Mouse (Mus musculus): ENCODE data around the gene St8sia2. TPM values are rescaled to one million over a fixed set of nuclear protein-coding genes. Genes with fewer than 3 reads are reported as not detected.
"Not testable (repeated sequence)": the region's sequence is repeated elsewhere in the genome, so short reads cannot be mapped to it uniquely, and the experiment has no call there.

The St8sia2 gene
- polyA plus RNA-seq, 1 experiment from 2014 or later: 1.2 TPM

DNA sequence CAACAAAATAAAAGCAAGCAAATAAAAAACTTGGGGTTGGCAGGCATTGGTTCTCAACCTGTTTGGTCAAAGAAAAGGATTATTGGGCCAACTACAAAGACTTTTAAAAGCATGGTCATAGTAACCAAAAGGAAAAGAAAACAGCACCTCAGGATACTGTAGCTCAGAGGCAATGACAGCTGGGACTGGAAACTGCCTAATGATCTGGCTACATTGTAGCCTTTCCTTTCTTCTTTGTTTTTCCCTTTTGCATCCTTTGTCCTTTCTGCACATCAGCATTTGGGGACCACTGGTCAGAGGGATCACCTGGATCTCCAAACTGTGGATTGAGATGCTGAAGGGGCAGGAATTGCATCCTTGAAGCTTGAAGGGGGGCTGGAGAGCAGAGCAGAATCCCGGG lies 7.1 kb downstream of the St8sia2 start:
- no peak overlapping the region for H3K9ac ChIP-seq (ENCODE audit: low read depth, low read length)
- H3K4me1 ChIP-seq (replicated peaks; ENCODE audit: control insufficient read depth, insufficient read depth, low read length): no peaks in the 10 kb centered on the region
- no peak for TF ChIP-seq CTCF (IDR thresholded peaks at IDR 0.05; ENCODE audit: low read depth)
- H3K27me3 ChIP-seq (replicated peaks; ENCODE audit: control insufficient read depth, insufficient read depth, low read length): 0 out of 2 replicates have a peak, but pooled peaks cover 5% of the 10 kb centered on the region
- no peak overlapping the region for H3K27ac ChIP-seq (ENCODE audit: low read depth, low read length)
- H3K9me3 ChIP-seq (ENCODE audit: control insufficient read depth): no peaks in the 10 kb centered on the region
- H3K36me3 ChIP-seq (ENCODE audit: control insufficient read depth, insufficient read depth): no peaks in the 10 kb centered on the region
- H3K4me3 ChIP-seq (ENCODE audit: low read depth, low read length): no peak overlapping the region
- no peak for ATAC-seq
- H3K4me2 ChIP-seq (replicated peaks; ENCODE audit: low read depth): no peak overlapping the region
- WGBS: 25% methylated on average over 1 of the region's 1 CpGs

DNA sequence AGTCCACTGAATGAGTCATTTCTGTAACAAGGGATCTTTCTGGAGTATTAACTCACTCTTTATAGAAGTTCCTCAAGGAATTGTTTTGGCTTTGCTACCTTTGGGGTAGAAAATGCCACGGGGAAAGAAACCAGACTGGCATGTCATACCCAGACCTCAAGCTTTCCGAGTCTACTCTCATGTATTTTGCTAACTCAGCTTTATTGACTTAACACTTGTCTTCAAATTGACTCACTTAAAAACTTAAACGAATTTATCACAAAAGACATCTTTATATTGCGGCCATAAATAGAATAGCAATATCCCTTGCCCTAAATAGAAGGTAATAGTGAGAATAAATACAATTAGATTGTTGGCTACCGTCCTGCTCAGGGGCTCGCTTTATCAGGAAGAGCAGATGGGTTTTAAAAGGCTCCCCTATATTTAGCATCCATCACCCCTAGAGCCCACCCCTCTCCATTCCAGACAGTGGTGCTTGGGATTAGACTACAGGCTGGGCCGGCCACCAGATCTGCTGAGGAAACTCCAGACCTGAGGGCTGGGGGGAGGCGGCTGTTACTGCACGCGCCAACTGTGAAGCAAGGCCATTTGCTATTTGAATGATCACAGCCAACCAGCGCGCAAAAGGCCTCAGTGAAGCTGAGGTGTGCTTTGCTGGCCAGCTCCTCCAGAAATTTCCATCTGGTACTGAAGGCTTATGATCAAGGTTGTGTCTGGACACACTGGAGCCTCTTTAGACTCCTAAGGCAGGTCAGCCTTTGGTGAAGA lies 12.6 kb downstream of the St8sia2 start:
- WGBS: 56% methylated on average over 12 of the region's 12 CpGs

DNA sequence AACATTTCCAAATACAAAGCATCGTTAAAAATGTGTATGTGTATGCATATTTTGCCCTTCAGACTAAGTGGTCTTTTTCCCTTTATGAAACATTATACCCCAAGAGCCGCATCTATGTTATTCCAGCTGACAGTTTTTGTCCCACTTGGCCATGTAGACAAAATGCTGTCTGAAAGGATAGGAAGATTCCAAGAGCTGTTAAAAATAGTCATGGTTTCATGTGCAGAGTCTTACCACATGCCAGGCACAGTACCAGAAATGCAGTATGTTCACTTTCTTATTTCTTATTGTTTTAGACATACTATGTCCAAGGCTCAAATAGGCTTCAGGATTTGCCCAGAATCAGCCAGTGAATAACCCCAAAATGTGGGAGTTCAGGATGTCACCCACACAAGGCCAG lies 24.1 kb downstream of the St8sia2 start:
- Histone ChIP-seq H3K9me3 (ENCODE audit: control insufficient read depth) (no peaks in the 10 kb centered on the region), H3K4me3 (ENCODE audit: low read depth, low read length) (no peak overlapping the region), H3K4me1 (replicated peaks; ENCODE audit: control insufficient read depth, insufficient read depth, low read length) (no peaks in the 10 kb centered on the region), H3K27me3 (replicated peaks; ENCODE audit: control insufficient read depth, insufficient read depth, low read length) (no peaks in the 10 kb centered on the region), H3K36me3 (ENCODE audit: control insufficient read depth, insufficient read depth) (no peaks in the 10 kb centered on the region), H3K4me2 (replicated peaks; ENCODE audit: low read depth) (no peak overlapping the region), H3K27ac (ENCODE audit: low read depth, low read length) (no peak overlapping the region), H3K9ac (ENCODE audit: low read depth, low read length) (no peak overlapping the region)
- 85% methylated on average over 2 of the region's 2 CpGs for WGBS
- ATAC-seq: no peak
- no peak for TF ChIP-seq CTCF (IDR thresholded peaks at IDR 0.05; ENCODE audit: low read depth)

More for the DNA sequence above, 12.6 kb downstream of the St8sia2 start:
- Histone ChIP-seq H3K27ac (ENCODE audit: low read depth, low read length) (no peak overlapping the region), H3K4me3 (ENCODE audit: low read depth, low read length) (no peak overlapping the region), H3K9ac (ENCODE audit: low read depth, low read length) (no peak overlapping the region), H3K4me1 (replicated peaks; ENCODE audit: control insufficient read depth, insufficient read depth, low read length) (no peaks in the 10 kb centered on the region), H3K9me3 (ENCODE audit: control insufficient read depth) (no peaks in the 10 kb centered on the region), H3K36me3 (ENCODE audit: control insufficient read depth, insufficient read depth) (no peaks in the 10 kb centered on the region), H3K4me2 (replicated peaks; ENCODE audit: low read depth) (no peak overlapping the region), H3K27me3 (replicated peaks; ENCODE audit: control insufficient read depth, insufficient read depth, low read length) (no peaks in the 10 kb centered on the region)
- no peak for ATAC-seq
- TF ChIP-seq CTCF (IDR thresholded peaks at IDR 0.05; ENCODE audit: low read depth): no peak

- not testable (repeated sequence) for H3K4me1 ChIP-seq (replicated peaks; ENCODE audit: control insufficient read depth, insufficient read depth, low read length); ATAC-seq; H3K4me2 ChIP-seq (replicated peaks; ENCODE audit: low read depth); H3K27me3 ChIP-seq (replicated peaks; ENCODE audit: control insufficient read depth, insufficient read depth, low read length); H3K27ac ChIP-seq (ENCODE audit: low read depth, low read length); H3K9ac ChIP-seq (ENCODE audit: low read depth, low read length); H3K9me3 ChIP-seq (ENCODE audit: control insufficient read depth); H3K36me3 ChIP-seq (ENCODE audit: control insufficient read depth, insufficient read depth); H3K4me3 ChIP-seq (ENCODE audit: low read depth, low read length)
- 24% methylated on average over 5 of the region's 5 CpGs for WGBS
Observed at GRCm38 (mm10) chr7:73972157-73972556, 41.3 kb downstream of the St8sia2 start.

DNA sequence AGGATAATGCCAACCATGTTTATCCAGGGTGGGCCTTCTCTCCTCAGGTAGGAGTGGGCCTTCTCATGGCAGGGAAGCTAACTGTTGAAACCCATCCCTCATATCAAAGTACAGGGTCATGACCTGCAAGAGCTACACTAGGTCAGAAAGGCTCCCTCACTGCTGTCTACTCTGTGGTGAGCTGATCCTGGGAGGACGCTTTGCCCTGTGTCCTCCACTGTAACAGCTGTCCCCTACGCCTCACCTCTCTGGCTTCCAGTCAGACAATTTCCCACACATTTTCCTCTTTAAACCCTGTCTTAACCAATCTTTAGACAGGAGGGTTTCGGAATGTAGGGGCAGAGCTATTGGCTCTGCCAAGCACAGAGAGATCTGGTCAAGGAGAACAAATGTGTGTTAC lies 48.3 kb downstream of the St8sia2 start:
- H3K27me3 ChIP-seq (replicated peaks; ENCODE audit: control insufficient read depth, insufficient read depth, low read length): no peaks in the 10 kb centered on the region
- ATAC-seq: no peak
- no peak for TF ChIP-seq CTCF (IDR thresholded peaks at IDR 0.05; ENCODE audit: low read depth)
- no peaks in the 10 kb centered on the region for H3K9me3 ChIP-seq (ENCODE audit: control insufficient read depth)
- no peaks in the 10 kb centered on the region for H3K4me1 ChIP-seq (replicated peaks; ENCODE audit: control insufficient read depth, insufficient read depth, low read length)
- no peak overlapping the region for H3K9ac ChIP-seq (ENCODE audit: low read depth, low read length)
- WGBS: 89% methylated on average over 3 of the region's 3 CpGs
- H3K36me3 ChIP-seq (ENCODE audit: control insufficient read depth, insufficient read depth): no peaks in the 10 kb centered on the region
- H3K4me2 ChIP-seq (replicated peaks; ENCODE audit: low read depth): no peak overlapping the region
- no peak overlapping the region for H3K4me3 ChIP-seq (ENCODE audit: low read depth, low read length)
- H3K27ac ChIP-seq (ENCODE audit: low read depth, low read length): no peak overlapping the region

DNA sequence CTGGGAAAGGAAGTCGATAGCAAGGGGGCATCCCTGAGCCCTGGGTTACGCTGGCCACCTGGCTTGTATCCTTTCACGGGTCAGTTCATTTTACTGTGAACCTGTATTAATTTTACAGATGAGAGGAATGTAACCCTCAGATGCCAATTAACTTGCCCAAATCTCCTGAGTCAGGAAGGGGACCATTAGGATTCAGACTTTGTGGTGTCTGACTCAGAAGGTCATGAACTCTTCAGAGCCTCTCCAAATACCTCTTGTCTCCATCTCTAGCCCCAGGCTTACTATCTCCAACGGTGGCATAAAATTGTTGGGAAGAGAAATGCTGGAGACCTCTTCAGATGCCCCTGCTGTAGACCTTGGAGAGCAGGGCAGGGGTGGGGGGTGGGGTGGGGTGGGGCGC lies 51.1 kb downstream of the St8sia2 start:
- Histone ChIP-seq H3K4me1 (replicated peaks; ENCODE audit: control insufficient read depth, insufficient read depth, low read length) (no peaks in the 10 kb centered on the region), H3K9me3 (ENCODE audit: control insufficient read depth) (no peaks in the 10 kb centered on the region), H3K27me3 (replicated peaks; ENCODE audit: control insufficient read depth, insufficient read depth, low read length) (no peaks in the 10 kb centered on the region), H3K27ac (ENCODE audit: low read depth, low read length) (no peak overlapping the region), H3K9ac (ENCODE audit: low read depth, low read length) (no peak overlapping the region), H3K4me2 (replicated peaks; ENCODE audit: low read depth) (no peak overlapping the region), H3K4me3 (ENCODE audit: low read depth, low read length) (no peak overlapping the region), H3K36me3 (ENCODE audit: control insufficient read depth, insufficient read depth) (no peaks in the 10 kb centered on the region)
- ATAC-seq: no peak
- 82% methylated on average over 5 of the region's 5 CpGs for WGBS
- TF ChIP-seq CTCF (IDR thresholded peaks at IDR 0.05; ENCODE audit: low read depth): no peak
